Mouse (Mus musculus) bone marrow macrophage, adult 2 months (primary cell): ENCODE results near the gene Rpl37.

ENCODE experiments used
- CTCF ChIP-seq: IDR thresholded peaks from 2 replicates; pipeline ENCODE4 v1.5.1; 2012; ENCODE audit warnings: low read depth, mild to moderate bottlenecking, low read length, moderate library complexity
- POLR2A ChIP-seq: IDR thresholded peaks from 2 replicates; pipeline ENCODE4 v1.6.1; 2012; ENCODE audit warnings: mild to moderate bottlenecking, low read depth, low read length, borderline replicate concordance

GRCm38 (mm10) chr15:5102312-5102711, 14.1 kb upstream of the Rpl37 start:
- TF ChIP-seq CTCF (no peak), POLR2A (no peak)
